Comparison of ENCODE assay signal across 9 mouse cellular contexts in genomic region chr13:41466191-41466590, GRCm38 (mm10). TPM values are rescaled to one million over a fixed set of nuclear protein-coding genes. Genes with fewer than 3 reads are reported as not detected.
A peak's percentile ranks its signal among the peaks of the same experiment; 100 is the strongest.
DNase-seq lines count a peak whose midpoint lies in the region; ATAC-seq and TF ChIP-seq lines count a peak whose summit lies in the region.
"Had no signal": no experiment of that assay in that cellular context is flagged by ENCODE, and none has a peak within 500 bp of the region (broad histone marks: within the 10 kb centered on the region; RNA-seq: fewer than 3 reads in every experiment).

No protein-coding gene starts in this region.

- no peaks in the 10 kb centered on the region for H3K36me3 ChIP-seq in embryonic facial prominence, embryonic 14.5 days (ENCODE audit: control insufficient read depth, insufficient read depth, low read length)
- H3K36me3 ChIP-seq in embryonic facial prominence, embryonic 10.5 days (replicated peaks), result no peaks in the 10 kb centered on the region
- no peaks in the 10 kb centered on the region for H3K36me3 ChIP-seq in intestine, postnatal 0 days (ENCODE audit: control insufficient read depth, insufficient read depth)
- no peaks in the 10 kb centered on the region for H3K36me3 ChIP-seq in lung, embryonic 16.5 days (ENCODE audit: control insufficient read depth, insufficient read depth, low read length)
- H3K36me3 ChIP-seq in midbrain, embryonic 15.5 days (replicated peaks), result no peaks in the 10 kb centered on the region
- H3K36me3 ChIP-seq: limb, embryonic 12.5 days had no signal

- whole genome bisulfite sequencing in embryonic facial prominence, embryonic 14.5 days, result 87% methylated on average over 1 of the region's 1 CpGs
- WGBS in embryonic facial prominence, embryonic 10.5 days, result 91% methylated on average over 1 of the region's 1 CpGs
- WGBS in intestine, postnatal 0 days, result 33% methylated on average over 1 of the region's 1 CpGs
- WGBS in lung, embryonic 16.5 days, result 78% methylated on average over 1 of the region's 1 CpGs
- WGBS in midbrain, embryonic 15.5 days, result 100% methylated on average over 1 of the region's 1 CpGs

- no peak overlapping the region for H3K9ac ChIP-seq in embryonic facial prominence, embryonic 14.5 days (ENCODE audit: low read depth, low read length)
- H3K9ac ChIP-seq in intestine, postnatal 0 days (ENCODE audit: low read depth, low read length), result no peak overlapping the region
- no peak overlapping the region for H3K9ac ChIP-seq in lung, embryonic 16.5 days (ENCODE audit: low read length)
- H3K9ac ChIP-seq in midbrain, embryonic 15.5 days, result no peak overlapping the region
- H3K9ac ChIP-seq: limb, embryonic 12.5 days had no signal

- H3K4me1 ChIP-seq in embryonic facial prominence, embryonic 14.5 days (ENCODE audit: control insufficient read depth, insufficient read depth, low read length), result 0 out of 2 replicates have a peak, but pooled peaks cover 3% of the 10 kb centered on the region
- peaks cover 9% of the 10 kb centered on the region; the same call in 1 of the 2 replicates for H3K4me1 ChIP-seq in embryonic facial prominence, embryonic 10.5 days
- H3K4me1 ChIP-seq in intestine, postnatal 0 days (replicated peaks; ENCODE audit: control insufficient read depth, insufficient read depth, low read length), result 0 out of 2 replicates have a peak, but pooled peaks cover 4% of the 10 kb centered on the region
- no peaks in the 10 kb centered on the region; the same call in 1 of the 2 replicates for H3K4me1 ChIP-seq in lung, embryonic 16.5 days (replicated peaks; ENCODE audit: control insufficient read depth, insufficient read depth, low read length)
- no peaks in the 10 kb centered on the region for H3K4me1 ChIP-seq in midbrain, embryonic 15.5 days

- TF ChIP-seq CTCF in intestine, postnatal 0 days (IDR thresholded peaks at IDR 0.05; ENCODE audit: low read depth), result no peak

- no peak overlapping the region for H3K4me3 ChIP-seq in embryonic facial prominence, embryonic 14.5 days (ENCODE audit: low read depth, low read length)
- H3K4me3 ChIP-seq in embryonic facial prominence, embryonic 10.5 days, result no peak overlapping the region
- H3K4me3 ChIP-seq in intestine, postnatal 0 days (ENCODE audit: low read depth, low read length), result no peak overlapping the region
- no peak overlapping the region for H3K4me3 ChIP-seq in lung, embryonic 16.5 days (ENCODE audit: low read length)
- H3K4me3 ChIP-seq in midbrain, embryonic 15.5 days, result no peak overlapping the region
- H3K4me3 ChIP-seq: limb, embryonic 12.5 days had no signal

- DNase-seq in embryonic facial prominence, embryonic 14.5 days (ENCODE audit: low spot score), result peak; percentile 34
- no peak for DNase-seq in embryonic facial prominence, embryonic 10.5 days (ENCODE audit: low spot score)
- peak; percentile 65 for DNase-seq in gastrocnemius, postnatal 25 days
- DNase-seq in embryo, embryonic 9.5 days (ENCODE audit: extremely low spot score), result no peak
- no peak for DNase-seq in frontal cortex, postnatal 36 days (ENCODE audit: low spot score in 2 of 2)

- H3K9me3 ChIP-seq in embryonic facial prominence, embryonic 14.5 days (ENCODE audit: control insufficient read depth, low read length), result no peaks in the 10 kb centered on the region
- no peaks in the 10 kb centered on the region for H3K9me3 ChIP-seq in embryonic facial prominence, embryonic 10.5 days
- no peaks in the 10 kb centered on the region for H3K9me3 ChIP-seq in intestine, postnatal 0 days (ENCODE audit: control insufficient read depth)
- no peaks in the 10 kb centered on the region for H3K9me3 ChIP-seq in lung, embryonic 16.5 days (ENCODE audit: control insufficient read depth, low read length)
- H3K9me3 ChIP-seq in midbrain, embryonic 15.5 days, result no peaks in the 10 kb centered on the region
- H3K9me3 ChIP-seq: limb, embryonic 12.5 days had no signal

- H3K27ac ChIP-seq in embryonic facial prominence, embryonic 14.5 days (replicated peaks; ENCODE audit: low read depth, low read length), result no peak overlapping the region
- H3K27ac ChIP-seq in embryonic facial prominence, embryonic 10.5 days (replicated peaks), result no peak overlapping the region
- peak overlapping the region; percentile 70 for H3K27ac ChIP-seq in intestine, postnatal 0 days (ENCODE audit: low read depth, low read length)
- H3K27ac ChIP-seq in lung, embryonic 16.5 days (ENCODE audit: low read length), result peak overlapping the region; percentile 84
- no peak overlapping the region for H3K27ac ChIP-seq in midbrain, embryonic 15.5 days
- H3K27ac ChIP-seq: limb, embryonic 12.5 days had no signal

- no peaks in the 10 kb centered on the region for H3K27me3 ChIP-seq in embryonic facial prominence, embryonic 14.5 days (replicated peaks; ENCODE audit: control insufficient read depth, insufficient read depth, low read length)
- no peaks in the 10 kb centered on the region for H3K27me3 ChIP-seq in embryonic facial prominence, embryonic 10.5 days (replicated peaks; ENCODE audit: low read depth, poor library complexity, severe bottlenecking)
- H3K27me3 ChIP-seq in intestine, postnatal 0 days (replicated peaks; ENCODE audit: control insufficient read depth, insufficient read depth, low read length), result no peaks in the 10 kb centered on the region
- no peaks in the 10 kb centered on the region for H3K27me3 ChIP-seq in lung, embryonic 16.5 days (ENCODE audit: control insufficient read depth, insufficient read depth, low read depth, low read length)
- no peaks in the 10 kb centered on the region for H3K27me3 ChIP-seq in midbrain, embryonic 15.5 days (replicated peaks)
- H3K27me3 ChIP-seq: limb, embryonic 12.5 days had no signal

- H3K4me2 ChIP-seq in embryonic facial prominence, embryonic 14.5 days (ENCODE audit: low read depth, low read length), result no peak overlapping the region
- no peak overlapping the region for H3K4me2 ChIP-seq in intestine, postnatal 0 days (replicated peaks; ENCODE audit: low read depth)
- H3K4me2 ChIP-seq in lung, embryonic 16.5 days (ENCODE audit: low read depth, low read length), result no peak overlapping the region
- no peak overlapping the region for H3K4me2 ChIP-seq in midbrain, embryonic 15.5 days
- H3K4me2 ChIP-seq: limb, embryonic 12.5 days had no signal

- no peak for ATAC-seq in embryonic facial prominence, embryonic 14.5 days (ENCODE audit: low read depth)
- peak; percentile 94 for ATAC-seq in intestine, postnatal 0 days
- peak; percentile 82 for ATAC-seq in lung, embryonic 16.5 days (ENCODE audit: low read depth)
- no peak for ATAC-seq in midbrain, embryonic 15.5 days (replicated peaks)

RNA-seq across cellular contexts. Expression of gene Nedd9, which starts 21.0 kb away (rescaled TPM):
- polyA plus RNA-seq in embryonic facial prominence, embryonic 14.5 days (2014; fragmentation: Nextera tagmentation; extraction: Ambion mirVana), result 31.1 and 32.1 TPM in 2 replicates
- 17.4 and 19.1 TPM in 2 replicates for polyA plus RNA-seq in embryonic facial prominence, embryonic 10.5 days (2016; fragmentation: Nextera tagmentation; extraction: Ambion mirVana)
- total RNA-seq in gastrocnemius, postnatal 25 days (2021), result 1 to 10 TPM; 4.5 to 9.4 TPM
- 17.6 and 18.9 TPM in 2 replicates for polyA plus RNA-seq in intestine, postnatal 0 days (2015; fragmentation: Nextera tagmentation; extraction: Ambion mirVana)
- 76.1 and 77.6 TPM in 2 replicates for polyA plus RNA-seq in lung, embryonic 16.5 days (2015; fragmentation: Nextera tagmentation; extraction: Ambion mirVana)
- 13.3 and 16.5 TPM in 2 replicates for polyA plus RNA-seq in midbrain, embryonic 15.5 days (2015; fragmentation: Nextera tagmentation; extraction: Ambion mirVana)

Comparison
In these comparisons a context has a peak if more than half of its experiments do, and no peak if none do; other contexts are left out.
1. DNase-seq: peak in embryonic facial prominence, embryonic 14.5 days (single experiment) and gastrocnemius, postnatal 25 days (single experiment); none in embryonic facial prominence, embryonic 10.5 days (single experiment), embryo, embryonic 9.5 days (single experiment) and frontal cortex, postnatal 36 days (0 of 2).
2. ATAC-seq: peak in intestine, postnatal 0 days (single experiment) and lung, embryonic 16.5 days (single experiment); none in embryonic facial prominence, embryonic 14.5 days (single experiment) and midbrain, embryonic 15.5 days (single experiment).
3. H3K27ac ChIP-seq: peak in intestine, postnatal 0 days (single experiment) and lung, embryonic 16.5 days (single experiment); none in embryonic facial prominence, embryonic 14.5 days (single experiment), embryonic facial prominence, embryonic 10.5 days (single experiment) and midbrain, embryonic 15.5 days (single experiment).